Mouse (Mus musculus): ENCODE measurements around the gene Myom3.
A peak's percentile ranks its signal among the peaks of the same experiment; 100 is the strongest.

Gene Myom3

DNA sequence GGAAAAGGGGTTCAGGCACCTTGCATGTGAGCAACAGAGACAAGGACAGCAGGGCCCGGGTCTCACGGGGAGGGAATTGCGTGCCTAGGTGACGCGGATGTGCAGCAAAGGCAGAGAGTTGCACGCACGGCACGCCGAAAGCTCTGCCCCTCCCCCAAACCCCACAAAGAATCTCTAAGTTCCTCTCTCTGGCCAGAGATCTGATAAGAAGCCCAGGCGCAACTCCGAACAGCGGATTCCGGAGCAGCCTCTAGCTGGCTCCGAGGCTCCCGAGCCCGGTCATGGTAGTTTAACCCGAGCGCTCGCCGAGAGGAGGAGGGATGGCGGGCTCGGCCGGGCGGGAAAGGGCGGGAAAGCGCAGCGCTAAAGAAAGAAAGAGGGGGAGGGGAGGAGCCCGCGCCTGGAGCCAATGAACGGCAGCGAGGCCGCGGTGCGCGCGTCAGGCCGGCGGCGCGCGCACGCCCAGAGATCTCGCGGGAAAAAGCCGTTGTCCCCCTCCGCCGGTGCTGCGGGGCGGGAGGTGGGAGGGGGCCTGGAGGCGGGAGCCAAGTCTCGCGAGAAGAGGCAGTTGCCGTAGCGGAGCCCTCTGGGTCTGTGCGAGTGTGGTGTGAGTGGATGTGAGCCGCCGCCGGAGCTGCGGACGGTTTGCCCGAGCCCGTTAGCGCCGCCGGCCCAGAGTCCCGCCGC lies 96.2 kb downstream of the Myom3 start, which contains the start of gene Srsf10:
TSS of gene Srsf10 (plus strand) at position 212 of the 687 bp plus-strand sequence.
- DNase-seq (ENCODE audit: low read depth, low spot score) = peak; percentile 99

DNA sequence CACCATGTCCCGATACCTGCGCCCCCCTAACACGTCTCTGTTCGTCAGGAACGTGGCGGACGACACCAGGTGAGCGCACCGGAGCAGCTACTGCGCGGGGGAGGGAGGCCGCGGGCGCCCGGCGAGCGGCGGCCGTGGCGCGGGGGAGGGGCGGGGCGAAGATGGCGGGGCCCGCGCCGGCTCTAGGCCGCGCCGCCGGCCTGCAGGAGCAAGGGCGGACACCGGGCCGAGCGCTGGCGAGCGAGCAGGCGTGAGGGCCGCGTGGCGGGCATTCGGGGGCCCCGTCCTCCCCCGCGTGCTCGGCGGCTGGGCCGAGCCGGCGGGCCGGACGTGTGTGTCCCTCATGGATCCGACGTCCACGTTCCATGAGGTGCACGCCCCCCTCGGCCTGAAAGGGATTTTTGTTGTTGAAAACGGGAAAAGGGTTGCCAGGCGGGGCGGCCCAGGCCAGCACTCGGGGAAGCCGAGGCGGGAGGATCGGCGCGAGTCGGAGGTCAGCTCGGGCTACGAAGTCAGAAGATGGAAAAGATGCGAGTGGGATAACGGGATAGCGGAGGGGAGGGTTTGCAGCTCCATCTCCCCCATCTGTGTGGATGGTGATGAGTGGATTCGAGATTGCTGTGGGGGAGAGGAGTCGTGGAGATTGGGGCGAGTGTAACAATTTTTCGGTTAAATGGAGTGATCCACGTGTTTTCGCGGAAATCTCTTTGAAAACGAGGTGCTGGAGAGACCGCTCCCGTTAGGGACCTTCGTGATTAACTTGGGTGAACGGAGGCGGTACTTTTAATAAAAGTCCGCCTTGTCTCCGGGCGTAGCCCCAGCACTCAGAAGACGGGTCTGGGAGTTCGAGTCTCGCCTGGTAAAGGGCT lies 96.9 kb downstream of the Myom3 start:
- peak; percentile 81 for DNase-seq (ENCODE audit: low read depth, low spot score)

DNA sequence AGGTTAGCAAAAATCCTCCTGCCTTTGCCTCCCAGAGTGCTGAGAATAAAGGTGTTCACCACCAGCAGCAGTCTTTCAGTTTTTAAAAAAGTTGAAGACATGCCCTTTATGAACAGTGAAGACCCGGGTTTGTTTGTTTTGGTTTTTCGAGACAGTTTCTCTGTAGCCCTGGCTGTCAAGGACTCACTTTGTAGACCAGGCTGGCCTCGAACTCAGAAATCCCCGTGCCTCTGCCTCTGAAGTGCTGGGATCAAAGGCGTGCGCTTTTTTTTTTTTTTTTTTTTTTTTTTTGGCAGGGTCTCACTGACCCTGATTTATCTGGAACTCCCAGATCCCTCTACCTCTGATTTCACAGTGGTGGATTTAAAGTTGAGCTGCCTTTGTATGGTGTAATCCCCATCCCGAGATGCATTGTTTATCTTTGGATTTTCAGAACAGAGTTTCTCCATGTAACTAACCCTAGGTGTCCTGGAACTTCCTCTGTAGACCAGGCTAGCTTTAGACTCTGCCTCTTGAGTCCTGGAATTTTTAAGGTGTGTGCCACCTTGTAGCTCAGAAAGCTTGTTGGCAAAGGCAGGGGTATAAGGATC lies 98.2 kb downstream of the Myom3 start:
- DNase-seq (ENCODE audit: low read depth, low spot score) = no peak
